In the genomic region with DNA sequence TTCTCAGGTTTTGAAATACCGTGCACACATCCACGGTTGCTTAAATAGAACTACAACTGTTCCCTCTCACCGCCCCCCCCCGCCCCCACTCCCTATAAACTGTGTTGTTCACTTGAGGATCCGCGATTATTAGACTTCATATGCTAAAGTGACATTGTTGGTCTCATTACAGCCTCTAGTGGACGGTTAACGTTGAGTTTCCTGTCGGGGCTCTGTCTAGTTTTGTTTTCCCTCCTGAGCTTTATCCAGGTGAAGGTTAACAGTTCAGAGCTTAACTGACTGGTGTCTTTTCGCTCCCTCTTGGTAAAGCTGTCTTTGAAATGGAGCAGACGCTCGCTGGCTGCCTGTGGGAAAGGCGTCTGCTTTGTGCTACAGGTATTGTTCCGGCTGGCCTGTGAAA, we compare ENCODE assay signal across 8 mouse cellular contexts. TPM values are rescaled to one million over a fixed set of nuclear protein-coding genes. Genes with fewer than 3 reads are reported as not detected.
A peak's percentile ranks its signal among the peaks of the same experiment; 100 is the strongest.
DNase-seq lines count a peak whose midpoint lies in the region; ATAC-seq and TF ChIP-seq lines count a peak whose summit lies in the region.

No protein-coding gene starts in this region.

- peak; percentile 69 for TF ChIP-seq CTCF in heart, adult 2 months (IDR thresholded peaks at IDR 0.05)
- TF ChIP-seq CTCF in stomach, postnatal 0 days (IDR thresholded peaks at IDR 0.05; ENCODE audit: low read depth), result peak; percentile 82

- 3% methylated on average over 14 of the region's 14 CpGs for WGBS in heart, adult 2 months
- WGBS in stomach, postnatal 0 days, result 2% methylated on average over 14 of the region's 14 CpGs

- H3K27ac ChIP-seq in heart, adult 2 months, result peak overlapping the region; percentile 62
- no peak overlapping the region for H3K27ac ChIP-seq in stomach, postnatal 0 days (replicated peaks)

- no peak for TF ChIP-seq EP300 in heart, adult 2 months (IDR thresholded peaks at IDR 0.05; ENCODE audit: insufficient read depth, low read depth, low read length)
- TF ChIP-seq EP300 in stomach, postnatal 0 days (optimal IDR thresholded peaks at IDR 0.05), result no peak

- TF ChIP-seq POLR2A in heart, adult 2 months (IDR thresholded peaks at IDR 0.05; ENCODE audit: insufficient read depth, low read depth, low read length), result no peak

- H3K4me1 ChIP-seq in heart, adult 2 months (ENCODE audit: control insufficient read depth, insufficient read depth, low read length), result peaks cover 8% of the 10 kb centered on the region
- peaks cover 6% of the 10 kb centered on the region; the same call in 1 of the 2 replicates for H3K4me1 ChIP-seq in stomach, postnatal 0 days (replicated peaks; ENCODE audit: control insufficient read depth, insufficient read depth)

- peak overlapping the region; percentile 81 for H3K4me2 ChIP-seq in stomach, postnatal 0 days (replicated peaks; ENCODE audit: low read depth)

- DNase-seq in heart, adult 11 months, result peak; percentile 90
- no peak for DNase-seq in heart, postnatal 25 days (ENCODE audit: low spot score)
- DNase-seq in c-Kit-positive CD71-positive TER-119-negative erythroid progenitor cells, embryonic 14.5 days (ENCODE audit: low read depth), result peak; percentile 49
- peak in 1 of 2 experiments; percentile 39 for DNase-seq in heart, adult 2 months
- DNase-seq in kidney, adult 9 months, result peak; percentile 78
- DNase-seq in stomach, postnatal 0 days (ENCODE audit: low spot score), result peak; percentile 45
- DNase-seq in testis, postnatal 10 days (ENCODE audit: low spot score), result no peak

- no peaks in the 10 kb centered on the region for H3K9me3 ChIP-seq in stomach, postnatal 0 days (ENCODE audit: control insufficient read depth, low read length)

- ATAC-seq in megakaryocyte progenitor cell, adult 5-6 weeks (replicated peaks; ENCODE audit: poor library complexity), result 0 out of 2 replicates have a peak, but pooled peaks have one; percentile 15
- no peak for ATAC-seq in stomach, postnatal 0 days (ENCODE audit: low FRiP score, low TSS enrichment)

- H3K79me2 ChIP-seq in heart, adult 2 months (replicated peaks; ENCODE audit: control insufficient read depth, insufficient read depth, low read length), result no peaks in the 10 kb centered on the region

- peak overlapping the region; percentile 55 for H3K9ac ChIP-seq in heart, adult 2 months (ENCODE audit: low read depth, low read length)
- H3K9ac ChIP-seq in stomach, postnatal 0 days (ENCODE audit: low read length), result no peak overlapping the region

- intact Hi-C loops in heart, postnatal 25 days (cut with DNase I), result loop anchor here (5.0 kb wide), 5 partner anchors 159 to 389 kb away; no protein-coding TSS in a partner anchor
- intact Hi-C loops in heart, adult 2 months (cut with DNase I), result no loop called here

- peaks cover 2% of the 10 kb centered on the region for H3K36me3 ChIP-seq in heart, adult 2 months (ENCODE audit: control insufficient read depth, insufficient read depth, low read length)
- H3K36me3 ChIP-seq in stomach, postnatal 0 days (ENCODE audit: control insufficient read depth, insufficient read depth, low read length), result no peaks in the 10 kb centered on the region

- H3K4me3 ChIP-seq in heart, adult 2 months, result peak overlapping the region; percentile 14; the same call in 1 of the 2 replicates
- H3K4me3 ChIP-seq in stomach, postnatal 0 days (ENCODE audit: low read depth, low read length), result peak overlapping the region; percentile 99; the same call in 1 of the 2 replicates

- no peaks in the 10 kb centered on the region for H3K27me3 ChIP-seq in heart, adult 2 months (ENCODE audit: control insufficient read depth, insufficient read depth, low read length)
- no peaks in the 10 kb centered on the region for H3K27me3 ChIP-seq in stomach, postnatal 0 days (ENCODE audit: control insufficient read depth, insufficient read depth, low read length)

RNA-seq across cellular contexts. Expression of a gene that starts 1.8 kb away (rescaled TPM):
- 10 to 100 TPM; 35.1 to 36.0 TPM for total RNA-seq in heart, postnatal 25 days (2021)
- total RNA-seq in heart, adult 2 months (2021), result 10 to 100 TPM; 27.3 to 30.1 TPM
- polyA plus RNA-seq in heart, adult 2 months (2012; rRNA removed), result 7.5 and 11.7 TPM in 2 replicates
- total RNA-seq in megakaryocyte progenitor cell, adult 5-6 weeks (2015), result 16.8 and 22.6 TPM in 2 replicates
- total RNA-seq in megakaryocyte progenitor cell, adult 5-6 weeks (2017), result 7.2 and 13.7 TPM in 2 replicates
- polyA plus RNA-seq in stomach, postnatal 0 days (2015; fragmentation: Nextera tagmentation; extraction: Ambion mirVana), result 7.0 TPM in 2 replicates

Comparison
In these comparisons a context has a peak if more than half of its experiments do, and no peak if none do; other contexts are left out.
1. DNase-seq: peak in heart, adult 11 months (single experiment), c-Kit-positive CD71-positive TER-119-negative erythroid progenitor cells, embryonic 14.5 days (single experiment), kidney, adult 9 months (single experiment) and stomach, postnatal 0 days (single experiment); none in heart, postnatal 25 days (single experiment) and testis, postnatal 10 days (single experiment).